In the genomic region with DNA sequence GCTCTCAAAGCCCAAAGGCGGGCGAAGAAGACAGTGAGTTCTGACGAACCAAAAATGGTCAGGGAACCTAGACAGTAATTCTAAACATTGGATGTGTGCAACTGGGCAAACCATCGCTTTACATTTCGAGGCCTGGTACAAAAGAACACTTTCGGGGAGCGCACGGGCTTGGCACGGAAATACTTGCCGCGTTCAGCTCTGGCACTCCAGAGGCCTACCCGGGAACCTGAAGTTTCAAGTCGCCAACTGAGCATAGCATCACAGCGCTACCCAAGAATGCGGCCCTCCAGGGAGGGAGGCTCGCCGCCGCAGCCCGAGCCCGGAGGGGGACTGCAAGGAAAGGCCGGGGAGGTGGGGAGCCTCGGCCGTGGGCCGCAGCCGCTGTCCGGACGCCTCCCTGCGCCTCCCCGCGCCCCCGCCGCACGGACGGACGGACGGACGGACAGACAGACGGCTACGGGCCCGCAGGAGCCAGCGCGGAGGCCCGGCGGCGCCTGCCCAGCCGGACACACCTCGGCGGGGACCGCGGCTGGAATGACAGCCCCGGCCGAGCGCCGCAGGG, we compare ENCODE assay signal across 8 mouse cellular contexts. TPM values are rescaled to one million over a fixed set of nuclear protein-coding genes. Genes with fewer than 3 reads are reported as not detected.
A peak's percentile ranks its signal among the peaks of the same experiment; 100 is the strongest.
DNase-seq lines count a peak whose midpoint lies in the region; ATAC-seq and TF ChIP-seq lines count a peak whose summit lies in the region.

No protein-coding gene starts in this region.

- peak overlapping the region; percentile 98 for H3K4me3 ChIP-seq in hindbrain, embryonic 10.5 days

- no peaks in the 10 kb centered on the region for H3K27me3 ChIP-seq in Patski
- no peaks in the 10 kb centered on the region for H3K27me3 ChIP-seq in hindbrain, embryonic 10.5 days (ENCODE audit: insufficient read depth, poor library complexity, severe bottlenecking)

- WGBS in hindbrain, embryonic 10.5 days, result under 1% methylated on average over 54 of the region's 54 CpGs

- in situ Hi-C loops in Patski (cut with MboI; ENCODE audit: low pct_unique_long_range_greater_than_20kb), result no loop called here

- no peak for TF ChIP-seq CTCF in Patski (IDR thresholded peaks at IDR 0.05)

- H3K9me3 ChIP-seq in hindbrain, embryonic 10.5 days, result no peaks in the 10 kb centered on the region

- H3K27ac ChIP-seq in hindbrain, embryonic 10.5 days, result peak overlapping the region; percentile 96

- H3K36me3 ChIP-seq in hindbrain, embryonic 10.5 days, result peaks cover 23% of the 10 kb centered on the region

- DNase-seq in Patski (ENCODE audit: low read depth, low spot score), result no peak
- peak; percentile 46 for DNase-seq in cerebellum, adult 8-10 months
- DNase-seq in forelimb bud, embryonic 11.5 days (ENCODE audit: low read depth, low spot score), result peak; percentile 49
- peak; percentile 60 for DNase-seq in hindbrain, embryonic 10.5 days (ENCODE audit: low spot score)
- DNase-seq in layer of hippocampus, postnatal 14 days (ENCODE audit: low spot score in 2 of 2), result peak; percentile 33 to 45
- DNase-seq in lung, postnatal 14 days, result peak; percentile 57
- DNase-seq in retina, embryonic 14.5 days (ENCODE audit: low spot score), result peak; percentile 55
- peak; percentile 56 to 63 for DNase-seq in thymus, postnatal 36 days

- ATAC-seq in Patski, result peak; percentile 88

- POLR2A ChIA-PET in Patski (lab: Charles Lee), result interaction anchor here (1.2 to 2.1 kb wide), 5 partner anchors 8 to 47 kb away, joined by 3 to 13 read pairs (median 4); no protein-coding TSS in a partner anchor

- H3K4me1 ChIP-seq in hindbrain, embryonic 10.5 days (replicated peaks), result peaks cover 17% of the 10 kb centered on the region

- CTCF ChIA-PET in Patski (lab: Charles Lee), result interaction anchor here (1.4 to 7.4 kb wide), 5 partner anchors 10 to 376 kb away, joined by 3 to 44 read pairs (median 4); no protein-coding TSS in a partner anchor

RNA-seq across cellular contexts. Expression of a gene that starts 0.6 kb away (rescaled TPM):
- 29.3 TPM for polyA plus RNA-seq in Patski (2021)
- polyA plus RNA-seq in hindbrain, embryonic 10.5 days (2016; fragmentation: Nextera tagmentation; extraction: Ambion mirVana), result 4.1 and 5.0 TPM in 2 replicates
- total RNA-seq in layer of hippocampus, postnatal 14 days (2021), result 10 to 100 TPM; 37.0 to 37.9 TPM

RNA-seq across cellular contexts. Expression of a gene that starts 26.9 kb away (rescaled TPM):
- 150 TPM for polyA plus RNA-seq in Patski (2021)
- 23.9 and 36.4 TPM in 2 replicates for polyA plus RNA-seq in hindbrain, embryonic 10.5 days (2016; fragmentation: Nextera tagmentation; extraction: Ambion mirVana)
- 10 to 100 TPM; 56.8 to 59.5 TPM for total RNA-seq in layer of hippocampus, postnatal 14 days (2021)
